Mouse (Mus musculus) C2C12 (cell line): Measurements from ENCODE around the gene Map4k5. TPM values are rescaled to one million over a fixed set of nuclear protein-coding genes. Genes with fewer than 3 reads are reported as not detected.

Source experiments
- H3K27me3 ChIP-seq: one replicate; pipeline ENCODE4 v1.6.1; 2011; ENCODE audit not compliant: control insufficient read depth, insufficient read depth, insufficient read length
- H3K36me3 ChIP-seq: one replicate; pipeline ENCODE4 v1.6.1; 2011; ENCODE audit not compliant: control insufficient read depth, insufficient read depth
- H3K4me3 ChIP-seq: one replicate; pipeline ENCODE4 v1.5.1; 2011; ENCODE audit warnings: mild to moderate bottlenecking, control low read depth; ENCODE audit not compliant: poor library complexity, insufficient read depth, severe bottlenecking
- H3K79me2 ChIP-seq: one replicate; pipeline ENCODE4 v1.6.1; 2011; ENCODE audit not compliant: control insufficient read depth, insufficient read depth
- H3K79me3 ChIP-seq: one replicate; pipeline ENCODE4 v1.6.1; 2011; ENCODE audit warnings: low read depth, control low read depth
- H3ac ChIP-seq: one replicate; pipeline ENCODE3; 2011; ENCODE audit warnings: low read depth; ENCODE audit not compliant: control insufficient read depth, insufficient read length
- CEBPB ChIP-seq: IDR thresholded peaks from one replicate; pipeline ENCODE4 v1.6.1; 2011; ENCODE audit warnings: low read depth, mild to moderate bottlenecking, control low read depth, moderate library complexity
- CTCF ChIP-seq: IDR thresholded peaks from one replicate; pipeline ENCODE4 v1.5.1; 2011; ENCODE audit not compliant: control insufficient read depth, insufficient read depth, insufficient read length
- FOSL1 ChIP-seq: IDR thresholded peaks from one replicate; pipeline ENCODE4 v1.8.0; 2011; ENCODE audit warnings: mild to moderate bottlenecking, low read length; ENCODE audit not compliant: poor library complexity, insufficient read depth, severe bottlenecking
- MAX ChIP-seq: IDR thresholded peaks from one replicate; pipeline ENCODE4 v1.6.1; 2011; ENCODE audit warnings: mild to moderate bottlenecking, control low read depth
- MYOD1 ChIP-seq: IDR thresholded peaks from one replicate; pipeline ENCODE4 v1.6.1; 2011; ENCODE audit warnings: low read depth; ENCODE audit not compliant: control insufficient read depth, insufficient read length
- MYOG ChIP-seq: IDR thresholded peaks from one replicate; pipeline ENCODE4 v1.6.1; 2011; ENCODE audit not compliant: control insufficient read depth, insufficient read length; ENCODE audit errors: extremely low read depth
- USF1 ChIP-seq: IDR thresholded peaks from one replicate; pipeline ENCODE4 v1.6.1; 2011; ENCODE audit warnings: low read depth, mild to moderate bottlenecking, control low read depth, moderate library complexity
- microRNA-seq: library from miRNA; unstranded; fragments of <30 nt; microRNA quantifications from one replicate; pipeline ENCODE4, GENCODE M21; 2019; ENCODE audit warnings: borderline microRNAs expressed
- polyA plus RNA-seq: library from polyadenylated mRNA; unstranded; fragments of >200 nt; fragmentation: generic; extraction: Trizol; gene quantifications from one replicate; pipeline ENCODE4 v1.2.1, GENCODE M21; 2012; ENCODE audit warnings: missing spikeins

The Map4k5 gene
- polyA plus RNA-seq, 1 experiment: 8.3 TPM

GRCm38 (mm10) chr12:69759267-69759885, 133.6 kb downstream of the Map4k5 start:
- no peaks in the 10 kb centered on the region for H3K27me3 ChIP-seq
- TF ChIP-seq MAX: no peak
- TF ChIP-seq CEBPB: no peak
- TF ChIP-seq MYOD1: no peak
- no peak for TF ChIP-seq MYOG
- TF ChIP-seq USF1: no peak
- TF ChIP-seq CTCF: no peak
- no peak for TF ChIP-seq FOSL1
- no peaks in the 10 kb centered on the region for H3K79me2 ChIP-seq
- no peaks in the 10 kb centered on the region for H3K36me3 ChIP-seq
- H3K79me3 ChIP-seq: no peaks in the 10 kb centered on the region
- no peak overlapping the region for H3ac ChIP-seq
- no peak overlapping the region for H3K4me3 ChIP-seq

GRCm38 (mm10) chr12:69758221-69759185, 134.5 kb downstream of the Map4k5 start:
- TF ChIP-seq MAX: no peak
- TF ChIP-seq CEBPB: no peak
- Histone ChIP-seq H3K79me3 (no peaks in the 10 kb centered on the region), H3K27me3 (no peaks in the 10 kb centered on the region), H3K36me3 (no peaks in the 10 kb centered on the region), H3ac (no peak overlapping the region), H3K79me2 (no peaks in the 10 kb centered on the region), H3K4me3 (no peak overlapping the region)

- no peaks in the 10 kb centered on the region for H3K79me2 ChIP-seq
- TF ChIP-seq MAX (peak; percentile 34), CTCF (peak; percentile 87), USF1 (no peak)
- no peaks in the 10 kb centered on the region for H3K36me3 ChIP-seq
- H3K79me3 ChIP-seq: no peaks in the 10 kb centered on the region
- H3K27me3 ChIP-seq: no peaks in the 10 kb centered on the region
- no peak overlapping the region for H3K4me3 ChIP-seq
- H3ac ChIP-seq: peak overlapping the region; percentile 29
Measured at GRCm38 (mm10) chr12:69757418-69758141, 135.4 kb downstream of the Map4k5 start.

DNA sequence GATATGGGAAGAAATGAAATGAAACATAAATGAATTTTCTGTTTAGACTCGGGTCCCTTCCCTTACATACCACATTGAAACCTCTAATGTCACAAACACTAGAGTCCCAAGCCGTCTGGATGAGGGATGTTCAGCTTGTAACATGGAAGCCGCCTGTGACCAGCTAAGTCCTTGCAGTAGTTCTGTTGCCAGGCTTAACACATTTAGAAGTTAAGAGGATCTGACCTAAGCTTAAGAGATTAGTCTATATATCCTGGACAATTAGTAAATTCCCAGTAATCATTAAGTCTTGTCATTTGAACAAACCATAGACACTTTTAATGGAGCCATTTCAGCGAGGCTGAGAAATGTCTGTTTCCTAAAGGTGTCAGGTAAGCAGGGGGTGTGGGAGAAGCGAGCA, 137.0 kb downstream of the Map4k5 start:
- H3K36me3 ChIP-seq: no peaks in the 10 kb centered on the region
- TF ChIP-seq FOSL1 (no peak), MYOD1 (no peak), CTCF (no peak), MYOG (no peak), CEBPB (no peak), USF1 (no peak), MAX (no peak)
- no peak overlapping the region for H3K4me3 ChIP-seq
- H3ac ChIP-seq: no peak overlapping the region
- no peaks in the 10 kb centered on the region for H3K79me2 ChIP-seq
- H3K79me3 ChIP-seq: no peaks in the 10 kb centered on the region
- H3K27me3 ChIP-seq: no peaks in the 10 kb centered on the region

DNA sequence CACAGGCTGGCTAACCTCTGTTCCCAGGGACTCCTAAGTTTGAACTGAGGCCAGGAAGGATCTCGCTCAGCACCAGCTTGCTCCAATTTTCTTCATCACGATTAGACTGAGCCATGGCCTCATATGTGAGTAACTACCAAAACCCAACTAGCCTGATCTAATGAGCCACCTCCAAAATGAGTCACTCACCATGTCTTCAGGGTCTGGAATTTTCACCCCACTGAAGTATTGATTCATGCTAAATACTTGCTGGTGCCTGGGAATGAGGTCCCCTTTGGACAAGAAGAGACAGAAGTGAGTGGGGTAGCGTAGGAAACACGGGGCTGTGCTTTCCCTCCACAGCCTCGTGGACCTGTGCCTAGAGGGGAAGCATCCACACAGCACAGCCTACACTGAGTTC, 139.1 kb downstream of the Map4k5 start:
- H3K27me3 ChIP-seq: no peaks in the 10 kb centered on the region
- H3ac ChIP-seq: no peak overlapping the region
- no peaks in the 10 kb centered on the region for H3K79me2 ChIP-seq
- no peak for TF ChIP-seq USF1
- no peak for TF ChIP-seq MAX
- no peak for TF ChIP-seq CTCF
- TF ChIP-seq MYOG: no peak
- no peak for TF ChIP-seq MYOD1
- TF ChIP-seq FOSL1: no peak
- no peak for TF ChIP-seq CEBPB
- H3K36me3 ChIP-seq: no peaks in the 10 kb centered on the region
- H3K79me3 ChIP-seq: no peaks in the 10 kb centered on the region
- no peak overlapping the region for H3K4me3 ChIP-seq

Small RNA genes lying within 50 kb of the gene (microRNA-seq; reads per million reads assigned to microRNA genes)
- gene Mir681: not detected

Other genes with a start within 250 kb of the Map4k5 start
- 3.0 TPM for gene Sos2, start 211.3 kb downstream of the Map4k5 start, polyA plus RNA-seq
- gene L2hgdh, start 168.3 kb downstream of the Map4k5 start, polyA plus RNA-seq: 3.8 TPM
- gene Atp5s, start 168.2 kb downstream of the Map4k5 start, polyA plus RNA-seq: 2.6 TPM
- not detected for gene Cdkl1, start 101.9 kb downstream of the Map4k5 start, polyA plus RNA-seq
- 0.30 TPM for gene Atl1, start 586 bp downstream of the Map4k5 start, polyA plus RNA-seq
- gene Sav1, start 93.8 kb upstream of the Map4k5 start, polyA plus RNA-seq: 25.3 TPM
- 8.0 TPM for gene Nin, start 220.5 kb upstream of the Map4k5 start, polyA plus RNA-seq